Mouse (Mus musculus) ES-Bruce4 (cell line): ENCODE results near the gene Ppp1r15a.

Source experiments
- CTCF ChIP-seq: IDR thresholded peaks from one replicate; pipeline ENCODE4 v1.8.1; 2011; ENCODE audit warnings: low read depth, low read length
- POLR2A ChIP-seq: IDR thresholded peaks from one replicate; pipeline ENCODE4 v1.8.1; 2011; ENCODE audit warnings: low read length; ENCODE audit not compliant: insufficient read depth

- TF ChIP-seq CTCF, result no peak
- TF ChIP-seq POLR2A, result no peak
These were observed 6.5 kb downstream of the Ppp1r15a start for GRCm38 (mm10) chr7:45519345-45520120.
